Mouse (Mus musculus) liver, embryonic 13.5 days (tissue): ENCODE measurements around the gene Shd. TPM values are rescaled to one million over a fixed set of nuclear protein-coding genes. Genes with fewer than 3 reads are reported as not detected.

ENCODE experiments used
- ATAC-seq: fragments of 200-750 bp; cut with Nextera tagmentation; 2 replicates; pipeline ENCODE4 v1.8.0; 2017; ENCODE audit warnings: low read depth, mild to moderate bottlenecking, moderate number of reproducible peaks, moderate library complexity
- DNase-seq: peaks from one replicate; pipeline ENCODE4 v3.0.0; 2022
- H3K27ac ChIP-seq: fragments of 300-500 bp; sonication (generic); 2 replicates; pipeline ENCODE4 v1.5.1; 2015; ENCODE audit warnings: moderate library complexity, mild to moderate bottlenecking, inconsistent platforms
- H3K27me3 ChIP-seq: fragments of 300-500 bp; sonication (generic); 2 replicates; pipeline ENCODE4 v1.6.1; 2015; ENCODE audit warnings: mild to moderate bottlenecking, inconsistent platforms
- H3K36me3 ChIP-seq: fragments of 300-500 bp; sonication (generic); 2 replicates; pipeline ENCODE4 v1.6.1; 2015; ENCODE audit warnings: mild to moderate bottlenecking, inconsistent platforms
- H3K4me1 ChIP-seq: fragments of 300-500 bp; sonication (generic); replicated peaks from 2 replicates; pipeline ENCODE4 v1.6.1; 2015; ENCODE audit warnings: inconsistent platforms
- H3K4me2 ChIP-seq: fragments of 300-500 bp; sonication (generic); 2 replicates; pipeline ENCODE4 v1.6.1; 2015; ENCODE audit warnings: inconsistent platforms, mild to moderate bottlenecking, moderate library complexity
- H3K4me3 ChIP-seq: fragments of 300-500 bp; sonication (generic); replicated peaks from 2 replicates; pipeline ENCODE4 v1.5.1; 2015; ENCODE audit warnings: mild to moderate bottlenecking, inconsistent platforms
- H3K9ac ChIP-seq: fragments of 300-500 bp; sonication (generic); 2 replicates; pipeline ENCODE4 v1.6.1; 2015; ENCODE audit warnings: mild to moderate bottlenecking, inconsistent platforms
- H3K9me3 ChIP-seq: fragments of 300-500 bp; sonication (generic); replicated peaks from 2 replicates; pipeline ENCODE4 v1.6.1; 2016; ENCODE audit warnings: inconsistent platforms
- WGBS: fragments of 180-500 bp; shearing (Covaris S2); methylation state at CpG from one replicate; pipeline ENCODE4 v1.1.7; 2015; ENCODE audit not compliant: insufficient replicate concordance; 5-methylcytosine and 5-hydroxymethylcytosine counted together
- polyA plus RNA-seq: library from polyadenylated mRNA; unstranded; fragments of >200 nt; fragmentation: Nextera tagmentation; extraction: Ambion mirVana; gene quantifications from 2 replicates; pipeline ENCODE4 v1.2.1, GENCODE M21; 2015

Gene Shd
- polyA plus RNA-seq, 1 experiment from 2014 or later, result 0.22 TPM

GRCm38 (mm10) chr17:55952041-55952440, 18.2 kb upstream of the Shd start:
- Histone ChIP-seq H3K4me3 (no peak overlapping the region), H3K27ac (no peak overlapping the region), H3K4me1 (peaks cover 16% of the 10 kb centered on the region), H3K4me2 (no peak overlapping the region), H3K27me3 (peaks cover 11% of the 10 kb centered on the region; the same call in 1 of the 2 replicates), H3K9me3 (no peaks in the 10 kb centered on the region), H3K36me3 (no peaks in the 10 kb centered on the region), H3K9ac (no peak overlapping the region)
- ATAC-seq, result no peak
- DNase-seq, result no peak

- Histone ChIP-seq H3K4me2 (peak within 1 kb of the TSS; percentile 25), H3K27ac (no peak within 1 kb of the TSS)
Measured at GRCm38 (mm10) chr17:55952447-55953027, 17.7 kb upstream of the Shd start, which contains the start of gene Ebi3. Gene Ebi3, plus strand, starts transcription at chr17:55952640.

GRCm38 (mm10) chr17:55953751-55954150, 16.5 kb upstream of the Shd start:
- Histone ChIP-seq H3K9ac (no peak overlapping the region), H3K4me2 (no peak overlapping the region), H3K27ac (no peak overlapping the region), H3K27me3 (peaks cover 11% of the 10 kb centered on the region; the same call in 1 of the 2 replicates), H3K36me3 (no peaks in the 10 kb centered on the region), H3K4me3 (no peak overlapping the region), H3K9me3 (no peaks in the 10 kb centered on the region), H3K4me1 (peaks cover 33% of the 10 kb centered on the region)
- ATAC-seq (no peak), DNase-seq (no peak)
- WGBS, result 61% methylated on average over 6 of the region's 6 CpGs

More at GRCm38 (mm10) chr17:55952447-55953027, 17.7 kb upstream of the Shd start, which contains the start of gene Ebi3:
- no peaks in the 10 kb centered on the region for H3K9me3 ChIP-seq
- no peak for DNase-seq
- 42% methylated on average over 6 of the region's 6 CpGs for WGBS
- 0 out of 2 replicates have a peak within 1 kb of the TSS, but pooled peaks have one; percentile 7 for H3K4me3 ChIP-seq
- 0 out of 2 replicates have a peak, but pooled peaks have one; percentile 15 for ATAC-seq
- H3K9ac ChIP-seq, result no peak within 1 kb of the TSS
- peaks cover 11% of the 10 kb centered on the region; the same call in 1 of the 2 replicates for H3K27me3 ChIP-seq
- H3K36me3 ChIP-seq, result no peaks in the 10 kb centered on the region
- H3K4me1 ChIP-seq, result peaks cover 21% of the 10 kb centered on the region

GRCm38 (mm10) chr17:55954229-55954628, 16.0 kb upstream of the Shd start:
- Histone ChIP-seq H3K4me2 (no peak overlapping the region), H3K4me1 (peaks cover 33% of the 10 kb centered on the region), H3K9ac (no peak overlapping the region), H3K9me3 (no peaks in the 10 kb centered on the region), H3K27me3 (peaks cover 11% of the 10 kb centered on the region; the same call in 1 of the 2 replicates), H3K27ac (no peak overlapping the region), H3K4me3 (no peak overlapping the region), H3K36me3 (no peaks in the 10 kb centered on the region)
- DNase-seq (no peak), ATAC-seq (no peak)
- WGBS, result 37% methylated on average over 16 of the region's 16 CpGs

GRCm38 (mm10) chr17:55956129-55956528, 14.1 kb upstream of the Shd start:
- no peak overlapping the region for H3K27ac ChIP-seq
- H3K4me3 ChIP-seq, result peak overlapping the region; percentile 63
- H3K9me3 ChIP-seq, result no peaks in the 10 kb centered on the region
- peaks cover 49% of the 10 kb centered on the region for H3K4me1 ChIP-seq
- peaks cover 11% of the 10 kb centered on the region; the same call in 1 of the 2 replicates for H3K27me3 ChIP-seq
- DNase-seq (peak; percentile 76), ATAC-seq (peak; percentile 22)
- peak overlapping the region; percentile 66 for H3K9ac ChIP-seq
- H3K4me2 ChIP-seq, result peak overlapping the region; percentile 77
- peaks cover 8% of the 10 kb centered on the region for H3K36me3 ChIP-seq
- 3% methylated on average over 26 of the region's 26 CpGs for WGBS

- Histone ChIP-seq H3K27me3 (peaks cover 11% of the 10 kb centered on the region; the same call in 1 of the 2 replicates), H3K4me1 (peaks cover 49% of the 10 kb centered on the region), H3K4me2 (peak overlapping the region; percentile 77), H3K9me3 (no peaks in the 10 kb centered on the region), H3K9ac (peak overlapping the region; percentile 66; the same call in 1 of the 2 replicates), H3K36me3 (peaks cover 12% of the 10 kb centered on the region), H3K4me3 (peak overlapping the region; percentile 63), H3K27ac (no peak overlapping the region)
- 42% methylated on average over 6 of the region's 6 CpGs for WGBS
- ATAC-seq, result no peak
- no peak for DNase-seq
Measured at GRCm38 (mm10) chr17:55956591-55956990, 13.7 kb upstream of the Shd start.

- Histone ChIP-seq H3K9me3 (no peaks in the 10 kb centered on the region), H3K27ac (no peak overlapping the region), H3K27me3 (peaks cover 11% of the 10 kb centered on the region; the same call in 1 of the 2 replicates), H3K4me3 (no peak overlapping the region), H3K4me1 (peaks cover 50% of the 10 kb centered on the region), H3K4me2 (0 out of 2 replicates have a peak overlapping the region, but pooled peaks have one; percentile 7), H3K9ac (no peak overlapping the region), H3K36me3 (peaks cover 18% of the 10 kb centered on the region)
- ATAC-seq, result no peak
- 19% methylated on average over 9 of the region's 9 CpGs for WGBS
- DNase-seq, result peak; percentile 68
Measured at GRCm38 (mm10) chr17:55957168-55957567, 13.1 kb upstream of the Shd start.

GRCm38 (mm10) chr17:55957726-55958583, 12.3 kb upstream of the Shd start:
- DNase-seq, result no peak
- peaks cover 11% of the 10 kb centered on the region; the same call in 1 of the 2 replicates for H3K27me3 ChIP-seq

GRCm38 (mm10) chr17:55958584-55958886, 11.7 kb upstream of the Shd start:
- H3K4me2 ChIP-seq, result peak overlapping the region; percentile 83
- H3K9me3 ChIP-seq, result no peaks in the 10 kb centered on the region
- peak overlapping the region; percentile 89 for H3K27ac ChIP-seq
- H3K4me1 ChIP-seq, result peaks cover 58% of the 10 kb centered on the region
- H3K4me3 ChIP-seq, result peak overlapping the region; percentile 66
- ATAC-seq (no peak), DNase-seq (no peak)
- peak overlapping the region; percentile 75 for H3K9ac ChIP-seq
- H3K27me3 ChIP-seq, result peaks cover 11% of the 10 kb centered on the region; the same call in 1 of the 2 replicates
- 35% methylated on average over 2 of the region's 2 CpGs for WGBS
- peaks cover 27% of the 10 kb centered on the region for H3K36me3 ChIP-seq

More at GRCm38 (mm10) chr17:55957726-55958583, 12.3 kb upstream of the Shd start:
- Histone ChIP-seq H3K4me1 (peaks cover 55% of the 10 kb centered on the region), H3K36me3 (peaks cover 23% of the 10 kb centered on the region), H3K27ac (peak overlapping the region; percentile 89), H3K4me3 (peak overlapping the region; percentile 66), H3K4me2 (peak overlapping the region; percentile 83), H3K9me3 (no peaks in the 10 kb centered on the region), H3K9ac (peak overlapping the region; percentile 75)
- WGBS, result 64% methylated on average over 13 of the region's 13 CpGs
- ATAC-seq, result no peak

GRCm38 (mm10) chr17:55958918-55959728, 11.1 kb upstream of the Shd start, which contains the start of gene Yju2:
Gene Yju2, plus strand, starts transcription at chr17:55959099.
- H3K27me3 ChIP-seq, result peaks cover 10% of the 10 kb centered on the region; the same call in 1 of the 2 replicates
- under 1% methylated on average over 45 of the region's 46 CpGs for WGBS
- DNase-seq, result peak; percentile 90
- ATAC-seq, result peak; percentile 89
- peaks cover 32% of the 10 kb centered on the region for H3K36me3 ChIP-seq
- peak within 1 kb of the TSS; percentile 66 for H3K4me3 ChIP-seq
- peak within 1 kb of the TSS; percentile 75 for H3K9ac ChIP-seq
- H3K9me3 ChIP-seq, result no peaks in the 10 kb centered on the region
- peaks cover 58% of the 10 kb centered on the region for H3K4me1 ChIP-seq
- H3K27ac ChIP-seq, result peak within 1 kb of the TSS; percentile 89
- H3K4me2 ChIP-seq, result peak within 1 kb of the TSS; percentile 83
